Mouse (Mus musculus) neural tube, embryonic 15.5 days (tissue): ENCODE measurements around the gene Klc1. TPM values are rescaled to one million over a fixed set of nuclear protein-coding genes. Genes with fewer than 3 reads are reported as not detected.
A peak's percentile ranks its signal among the peaks of the same experiment; 100 is the strongest.

Source experiments
- ATAC-seq: fragments of 200-750 bp; cut with Nextera tagmentation; 2 replicates; pipeline ENCODE4 v1.8.0; 2017; ENCODE audit warnings: mild to moderate bottlenecking, moderate TSS enrichment, moderate library complexity; ENCODE audit not compliant: low FRiP score
- H3K27ac ChIP-seq: fragments of 300-500 bp; sonication (generic); replicated peaks from 2 replicates; pipeline ENCODE4 v1.5.1; 2015; ENCODE audit warnings: mild to moderate bottlenecking, inconsistent platforms
- H3K27me3 ChIP-seq: fragments of 300-500 bp; sonication (generic); replicated peaks from 2 replicates; pipeline ENCODE4 v1.6.1; 2015; ENCODE audit warnings: inconsistent platforms
- H3K36me3 ChIP-seq: fragments of 300-500 bp; sonication (generic); 2 replicates; pipeline ENCODE4 v1.6.1; 2015; ENCODE audit warnings: inconsistent platforms
- H3K4me1 ChIP-seq: fragments of 300-500 bp; sonication (generic); 2 replicates; pipeline ENCODE4 v1.6.1; 2015; ENCODE audit warnings: inconsistent platforms
- H3K4me2 ChIP-seq: fragments of 300-500 bp; sonication (generic); 2 replicates; pipeline ENCODE4 v1.6.1; 2015; ENCODE audit warnings: inconsistent platforms, mild to moderate bottlenecking, moderate library complexity
- H3K4me3 ChIP-seq: fragments of 300-500 bp; sonication (generic); replicated peaks from 2 replicates; pipeline ENCODE4 v1.5.1; 2015; ENCODE audit warnings: mild to moderate bottlenecking, inconsistent platforms
- H3K9ac ChIP-seq: fragments of 300-500 bp; sonication (generic); replicated peaks from 2 replicates; pipeline ENCODE4 v1.6.1; 2015; ENCODE audit warnings: mild to moderate bottlenecking, inconsistent platforms
- H3K9me3 ChIP-seq: fragments of 300-500 bp; sonication (generic); replicated peaks from 2 replicates; pipeline ENCODE4 v1.6.1; 2016; ENCODE audit warnings: inconsistent platforms
- WGBS: fragments of 180-500 bp; shearing (Covaris S2); methylation state at CpG from one replicate; pipeline ENCODE4 v1.1.7; 2015; ENCODE audit warnings: mixed read lengths; 5-methylcytosine and 5-hydroxymethylcytosine counted together
- polyA plus RNA-seq: library from polyadenylated mRNA; unstranded; fragments of >200 nt; fragmentation: Nextera tagmentation; extraction: Ambion mirVana; gene quantifications from 2 replicates; pipeline ENCODE4 v1.2.1, GENCODE M21; 2015

Klc1 gene
- polyA plus RNA-seq, 1 experiment from 2014 or later = 568 TPM

- no peak overlapping the region; the same call in 1 of the 2 replicates for H3K4me2 ChIP-seq
- peak overlapping the region; percentile 19; the same call in 1 of the 2 replicates for H3K27ac ChIP-seq
- 0 out of 2 replicates have a peak, but pooled peaks have one; percentile 57 for ATAC-seq
- H3K4me3 ChIP-seq = no peak overlapping the region
- H3K9ac ChIP-seq = no peak overlapping the region
- H3K27me3 ChIP-seq = no peaks in the 10 kb centered on the region
- WGBS = 57% methylated on average over 5 of the region's 5 CpGs
- peaks cover 15% of the 10 kb centered on the region; the same call in 1 of the 2 replicates for H3K4me1 ChIP-seq
- no peaks in the 10 kb centered on the region for H3K36me3 ChIP-seq
- no peaks in the 10 kb centered on the region for H3K9me3 ChIP-seq
Measured at GRCm38 (mm10) chr12:111746091-111746490, 12.6 kb upstream of the Klc1 start.

- Histone ChIP-seq H3K4me1 (peaks cover 15% of the 10 kb centered on the region; the same call in 1 of the 2 replicates), H3K27ac (no peak overlapping the region), H3K4me3 (no peak overlapping the region), H3K9me3 (no peaks in the 10 kb centered on the region), H3K4me2 (no peak overlapping the region), H3K36me3 (no peaks in the 10 kb centered on the region), H3K9ac (no peak overlapping the region), H3K27me3 (no peaks in the 10 kb centered on the region)
- no peak for ATAC-seq
- WGBS = 88% methylated on average over 7 of the region's 7 CpGs
Measured at GRCm38 (mm10) chr12:111747421-111747820, 11.2 kb upstream of the Klc1 start.

GRCm38 (mm10) chr12:111750739-111751138 lies 7.9 kb upstream of the Klc1 start:
- 96% methylated on average over 3 of the region's 3 CpGs for WGBS
- Histone ChIP-seq H3K4me2 (no peak overlapping the region), H3K9me3 (no peaks in the 10 kb centered on the region), H3K27ac (no peak overlapping the region), H3K4me3 (no peak overlapping the region), H3K9ac (no peak overlapping the region), H3K27me3 (no peaks in the 10 kb centered on the region), H3K4me1 (peaks cover 8% of the 10 kb centered on the region; the same call in 1 of the 2 replicates), H3K36me3 (no peaks in the 10 kb centered on the region)
- ATAC-seq = no peak

- H3K9ac ChIP-seq = no peak overlapping the region
- H3K4me1 ChIP-seq = peaks cover 3% of the 10 kb centered on the region; the same call in 1 of the 2 replicates
- no peak overlapping the region for H3K4me2 ChIP-seq
- H3K4me3 ChIP-seq = no peak overlapping the region
- WGBS = 94% methylated on average over 6 of the region's 6 CpGs
- no peaks in the 10 kb centered on the region for H3K27me3 ChIP-seq
- H3K36me3 ChIP-seq = no peaks in the 10 kb centered on the region
- ATAC-seq = no peak
- H3K9me3 ChIP-seq = no peaks in the 10 kb centered on the region
- H3K27ac ChIP-seq = no peak overlapping the region
Measured at GRCm38 (mm10) chr12:111752491-111752890, 6.2 kb upstream of the Klc1 start.

- no peaks in the 10 kb centered on the region for H3K9me3 ChIP-seq
- no peaks in the 10 kb centered on the region for H3K36me3 ChIP-seq
- 85% methylated on average over 8 of the region's 9 CpGs for WGBS
- H3K27ac ChIP-seq = no peak overlapping the region
- H3K4me3 ChIP-seq = no peak overlapping the region
- peaks cover 11% of the 10 kb centered on the region for H3K4me1 ChIP-seq
- H3K4me2 ChIP-seq = no peak overlapping the region
- no peak for ATAC-seq
- H3K27me3 ChIP-seq = no peaks in the 10 kb centered on the region
- H3K9ac ChIP-seq = no peak overlapping the region
Measured at GRCm38 (mm10) chr12:111753347-111753746, 5.3 kb upstream of the Klc1 start.

GRCm38 (mm10) chr12:111754710-111755109 lies 3.9 kb upstream of the Klc1 start:
- no peaks in the 10 kb centered on the region for H3K27me3 ChIP-seq
- no peak overlapping the region for H3K4me3 ChIP-seq
- H3K27ac ChIP-seq = no peak overlapping the region
- H3K4me2 ChIP-seq = no peak overlapping the region
- peaks cover 14% of the 10 kb centered on the region for H3K4me1 ChIP-seq
- no peak for ATAC-seq
- H3K36me3 ChIP-seq = no peaks in the 10 kb centered on the region
- no peak overlapping the region for H3K9ac ChIP-seq
- H3K9me3 ChIP-seq = no peaks in the 10 kb centered on the region

- Histone ChIP-seq H3K4me1 (peaks cover 19% of the 10 kb centered on the region), H3K27me3 (no peaks in the 10 kb centered on the region), H3K4me2 (no peak overlapping the region), H3K9me3 (no peaks in the 10 kb centered on the region), H3K36me3 (no peaks in the 10 kb centered on the region), H3K27ac (no peak overlapping the region), H3K9ac (no peak overlapping the region), H3K4me3 (no peak overlapping the region)
- WGBS = 69% methylated on average over 2 of the region's 2 CpGs
- ATAC-seq = no peak
Measured at GRCm38 (mm10) chr12:111755231-111755630, 3.4 kb upstream of the Klc1 start.

- no peaks in the 10 kb centered on the region for H3K36me3 ChIP-seq
- ATAC-seq = no peak
- H3K4me2 ChIP-seq = no peak overlapping the region
- H3K9ac ChIP-seq = no peak overlapping the region
- H3K9me3 ChIP-seq = no peaks in the 10 kb centered on the region
- no peak overlapping the region for H3K27ac ChIP-seq
- H3K4me3 ChIP-seq = no peak overlapping the region
- peaks cover 28% of the 10 kb centered on the region for H3K4me1 ChIP-seq
- H3K27me3 ChIP-seq = no peaks in the 10 kb centered on the region
- WGBS = 65% methylated on average over 4 of the region's 4 CpGs
Measured at GRCm38 (mm10) chr12:111756082-111756697, 2.5 kb upstream of the Klc1 start.

GRCm38 (mm10) chr12:111756698-111757082 lies 2.0 kb upstream of the Klc1 start:
- Histone ChIP-seq H3K9me3 (no peaks in the 10 kb centered on the region), H3K4me3 (no peak overlapping the region), H3K4me2 (no peak overlapping the region), H3K27me3 (no peaks in the 10 kb centered on the region), H3K9ac (no peak overlapping the region), H3K36me3 (no peaks in the 10 kb centered on the region), H3K27ac (no peak overlapping the region), H3K4me1 (peaks cover 33% of the 10 kb centered on the region)
- WGBS = 64% methylated on average over 5 of the region's 5 CpGs
- ATAC-seq = no peak

- Histone ChIP-seq H3K4me1 (peaks cover 43% of the 10 kb centered on the region), H3K27ac (peak overlapping the region; percentile 90), H3K27me3 (no peaks in the 10 kb centered on the region), H3K4me3 (peak overlapping the region; percentile 90), H3K9me3 (no peaks in the 10 kb centered on the region), H3K9ac (peak overlapping the region; percentile 81), H3K36me3 (no peaks in the 10 kb centered on the region), H3K4me2 (peak overlapping the region; percentile 81)
- peak; percentile 0; the same call in 1 of the 2 replicates for ATAC-seq
- WGBS = 39% methylated on average over 10 of the region's 10 CpGs
Measured at GRCm38 (mm10) chr12:111757561-111758325, 906 bp upstream of the Klc1 start.

GRCm38 (mm10) chr12:111759176-111760061 lies 770 bp downstream of the Klc1 start:
- Histone ChIP-seq H3K4me3 (peak overlapping the region; percentile 90), H3K4me1 (peaks cover 54% of the 10 kb centered on the region), H3K9ac (peak overlapping the region; percentile 81), H3K27ac (peak overlapping the region; percentile 90), H3K9me3 (no peaks in the 10 kb centered on the region), H3K4me2 (peak overlapping the region; percentile 81), H3K27me3 (no peaks in the 10 kb centered on the region), H3K36me3 (no peaks in the 10 kb centered on the region)
- ATAC-seq = peak; percentile 71
- under 1% methylated on average over 35 of the region's 35 CpGs for WGBS
